Mouse (Mus musculus) forebrain, embryonic 13.5 days (tissue): ENCODE data around the gene Prkab2. TPM values are rescaled to one million over a fixed set of nuclear protein-coding genes. Genes with fewer than 3 reads are reported as not detected.

Experiments used
- ATAC-seq: fragments of 200-750 bp; cut with Nextera tagmentation; 2 replicates; pipeline ENCODE4 v1.8.0; 2017
- H3K27ac ChIP-seq: fragments of 300-500 bp; sonication (generic); 2 replicates; pipeline ENCODE4 v1.5.1; 2015; ENCODE audit warnings: inconsistent platforms, mild to moderate bottlenecking, moderate library complexity
- H3K27me3 ChIP-seq: fragments of 300-500 bp; sonication (generic); 2 replicates; pipeline ENCODE4 v1.6.1; 2015; ENCODE audit warnings: mild to moderate bottlenecking, inconsistent platforms
- H3K36me3 ChIP-seq: fragments of 300-500 bp; sonication (generic); 2 replicates; pipeline ENCODE4 v1.6.1; 2015; ENCODE audit warnings: mild to moderate bottlenecking, inconsistent platforms; ENCODE audit not compliant: poor library complexity, severe bottlenecking
- H3K4me1 ChIP-seq: fragments of 300-500 bp; sonication (generic); 2 replicates; pipeline ENCODE4 v1.6.1; 2015; ENCODE audit warnings: inconsistent platforms
- H3K4me2 ChIP-seq: fragments of 300-500 bp; sonication (generic); 2 replicates; pipeline ENCODE4 v1.6.1; 2015; ENCODE audit warnings: inconsistent platforms, mild to moderate bottlenecking, moderate library complexity
- H3K4me3 ChIP-seq: fragments of 300-500 bp; sonication (generic); 2 replicates; pipeline ENCODE4 v1.5.1; 2015; ENCODE audit warnings: mild to moderate bottlenecking, inconsistent platforms
- H3K9ac ChIP-seq: fragments of 300-500 bp; sonication (generic); 2 replicates; pipeline ENCODE4 v1.6.1; 2015; ENCODE audit warnings: mild to moderate bottlenecking, inconsistent platforms
- H3K9me3 ChIP-seq: fragments of 300-500 bp; sonication (generic); replicated peaks from 2 replicates; pipeline ENCODE4 v1.6.1; 2016; ENCODE audit warnings: inconsistent platforms
- WGBS: fragments of 180-500 bp; shearing (Covaris S2); methylation state at CpG from one replicate; pipeline ENCODE4 v1.1.7; 2015; 5-methylcytosine and 5-hydroxymethylcytosine counted together
- polyA plus RNA-seq: library from polyadenylated mRNA; unstranded; fragments of >200 nt; fragmentation: Nextera tagmentation; extraction: Ambion mirVana; gene quantifications from 2 replicates; pipeline ENCODE4 v1.2.1, GENCODE M21; 2015

Gene Prkab2
- polyA plus RNA-seq, 1 experiment from 2014 or later = 5.6 TPM

GRCm38 (mm10) chr3:97628391-97629001, 29.5 kb upstream of the Prkab2 start, which contains the start of gene Fmo5:
Gene Fmo5 (plus strand): TSS chr3:97628804.
- no peaks in the 10 kb centered on the region for H3K27me3 ChIP-seq
- H3K9ac ChIP-seq = peak within 1 kb of the TSS; percentile 46
- H3K9me3 ChIP-seq = no peaks in the 10 kb centered on the region
- 4% methylated on average over 18 of the region's 18 CpGs for WGBS
- peak within 1 kb of the TSS; percentile 59 for H3K4me2 ChIP-seq
- H3K27ac ChIP-seq = no peak within 1 kb of the TSS
- peaks cover 6% of the 10 kb centered on the region for H3K4me1 ChIP-seq
- ATAC-seq = no peak
- no peaks in the 10 kb centered on the region for H3K36me3 ChIP-seq
- peak within 1 kb of the TSS; percentile 34 for H3K4me3 ChIP-seq

- Histone ChIP-seq H3K27me3 (no peaks in the 10 kb centered on the region), H3K27ac (no peak overlapping the region), H3K4me3 (no peak overlapping the region), H3K4me2 (no peak overlapping the region), H3K9ac (no peak overlapping the region), H3K9me3 (no peaks in the 10 kb centered on the region), H3K4me1 (peaks cover 6% of the 10 kb centered on the region), H3K36me3 (no peaks in the 10 kb centered on the region)
- ATAC-seq = no peak
- WGBS = 91% methylated on average over 4 of the region's 4 CpGs
These were observed 28.1 kb upstream of the Prkab2 start for GRCm38 (mm10) chr3:97629941-97630340.

GRCm38 (mm10) chr3:97630746-97631145, 27.2 kb upstream of the Prkab2 start:
- Histone ChIP-seq H3K27ac (no peak overlapping the region), H3K9me3 (no peaks in the 10 kb centered on the region), H3K4me3 (no peak overlapping the region), H3K9ac (no peak overlapping the region), H3K4me1 (peaks cover 6% of the 10 kb centered on the region), H3K36me3 (no peaks in the 10 kb centered on the region), H3K4me2 (no peak overlapping the region), H3K27me3 (no peaks in the 10 kb centered on the region)
- no peak for ATAC-seq
- WGBS = 93% methylated on average over 4 of the region's 4 CpGs

- no peaks in the 10 kb centered on the region for H3K9me3 ChIP-seq
- H3K9ac ChIP-seq = no peak overlapping the region
- WGBS = 92% methylated on average over 8 of the region's 8 CpGs
- ATAC-seq = no peak
- no peak overlapping the region for H3K4me3 ChIP-seq
- H3K36me3 ChIP-seq = no peaks in the 10 kb centered on the region
- H3K4me2 ChIP-seq = no peak overlapping the region
- H3K27ac ChIP-seq = no peak overlapping the region
- H3K4me1 ChIP-seq = peaks cover 6% of the 10 kb centered on the region
- no peaks in the 10 kb centered on the region for H3K27me3 ChIP-seq
These were observed 26.6 kb upstream of the Prkab2 start for GRCm38 (mm10) chr3:97631258-97631860.

- H3K4me2 ChIP-seq = no peak overlapping the region
- H3K4me3 ChIP-seq = no peak overlapping the region
- H3K9me3 ChIP-seq = no peaks in the 10 kb centered on the region
- H3K27ac ChIP-seq = no peak overlapping the region
- no peaks in the 10 kb centered on the region for H3K27me3 ChIP-seq
- no peak overlapping the region for H3K9ac ChIP-seq
- no peaks in the 10 kb centered on the region for H3K36me3 ChIP-seq
- WGBS = 83% methylated on average over 4 of the region's 4 CpGs
- ATAC-seq = no peak
- peaks cover 4% of the 10 kb centered on the region for H3K4me1 ChIP-seq
These were observed 24.5 kb upstream of the Prkab2 start for GRCm38 (mm10) chr3:97633456-97633855.

DNA sequence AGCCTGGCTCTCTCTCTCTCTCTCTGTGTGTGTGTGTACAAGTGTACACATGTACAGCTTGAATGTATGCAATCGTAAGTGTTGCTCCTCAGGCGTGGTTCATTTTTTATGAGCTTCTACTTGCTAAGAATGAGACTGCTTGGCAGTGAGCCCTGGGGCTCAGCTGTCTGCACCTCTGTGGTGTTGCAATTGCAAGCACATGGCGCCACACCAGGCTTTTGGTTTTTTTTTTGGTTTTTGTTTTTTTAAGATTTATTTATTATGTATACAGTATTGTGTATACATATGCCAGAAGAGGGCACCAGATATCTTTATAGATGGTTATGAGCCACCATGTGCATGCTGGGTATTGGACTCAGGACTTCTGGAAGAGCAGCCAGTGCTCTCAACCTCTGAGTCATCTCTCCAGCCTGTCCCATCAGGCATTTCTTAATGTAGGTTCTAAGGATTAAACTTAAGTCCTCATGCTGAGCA, 23.7 kb upstream of the Prkab2 start:
- Histone ChIP-seq H3K4me1 (no peaks in the 10 kb centered on the region), H3K9me3 (no peaks in the 10 kb centered on the region), H3K9ac (no peak overlapping the region), H3K36me3 (no peaks in the 10 kb centered on the region), H3K27me3 (no peaks in the 10 kb centered on the region), H3K4me3 (no peak overlapping the region), H3K27ac (no peak overlapping the region), H3K4me2 (no peak overlapping the region)
- ATAC-seq = no peak
- WGBS = 88% methylated on average over 3 of the region's 3 CpGs

- no peak for ATAC-seq
- Histone ChIP-seq H3K27me3 (no peaks in the 10 kb centered on the region), H3K4me1 (no peaks in the 10 kb centered on the region), H3K4me3 (no peak overlapping the region), H3K27ac (no peak overlapping the region), H3K4me2 (no peak overlapping the region), H3K36me3 (no peaks in the 10 kb centered on the region), H3K9me3 (no peaks in the 10 kb centered on the region), H3K9ac (no peak overlapping the region)
- 87% methylated on average over 4 of the region's 4 CpGs for WGBS
These were observed 16.6 kb upstream of the Prkab2 start for GRCm38 (mm10) chr3:97641396-97641795.

- Histone ChIP-seq H3K36me3 (no peaks in the 10 kb centered on the region), H3K9ac (no peak overlapping the region), H3K4me1 (no peaks in the 10 kb centered on the region), H3K27ac (no peak overlapping the region), H3K4me3 (no peak overlapping the region), H3K4me2 (no peak overlapping the region), H3K27me3 (no peaks in the 10 kb centered on the region), H3K9me3 (no peaks in the 10 kb centered on the region)
- WGBS = 86% methylated on average over 9 of the region's 9 CpGs
- ATAC-seq = no peak
These were observed 16.0 kb upstream of the Prkab2 start for GRCm38 (mm10) chr3:97642001-97642400.

DNA sequence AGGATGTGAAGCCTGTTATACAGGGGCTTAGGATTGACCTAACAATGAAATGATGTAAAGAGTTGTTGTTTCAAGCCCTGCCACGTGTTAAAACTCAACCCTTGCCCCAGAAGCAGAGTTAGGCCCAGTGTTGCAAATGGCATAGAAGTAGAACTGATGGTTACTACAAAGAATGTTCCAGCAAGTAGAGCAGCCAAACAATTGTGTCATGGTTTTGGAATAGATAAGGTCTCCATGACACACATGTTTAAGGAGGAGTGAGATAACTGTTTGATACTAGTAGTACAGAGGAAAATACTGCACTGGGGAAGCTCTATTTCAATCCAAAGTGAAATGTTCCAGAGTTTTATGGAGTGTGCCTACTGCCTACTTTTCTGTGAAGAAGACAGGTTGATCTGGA, 9.5 kb upstream of the Prkab2 start:
- Histone ChIP-seq H3K27me3 (no peaks in the 10 kb centered on the region), H3K9ac (no peak overlapping the region), H3K9me3 (no peaks in the 10 kb centered on the region), H3K27ac (no peak overlapping the region), H3K36me3 (no peaks in the 10 kb centered on the region), H3K4me2 (no peak overlapping the region), H3K4me3 (no peak overlapping the region), H3K4me1 (no peaks in the 10 kb centered on the region)
- no peak for ATAC-seq
- 52% methylated on average over 1 of the region's 1 CpGs for WGBS

DNA sequence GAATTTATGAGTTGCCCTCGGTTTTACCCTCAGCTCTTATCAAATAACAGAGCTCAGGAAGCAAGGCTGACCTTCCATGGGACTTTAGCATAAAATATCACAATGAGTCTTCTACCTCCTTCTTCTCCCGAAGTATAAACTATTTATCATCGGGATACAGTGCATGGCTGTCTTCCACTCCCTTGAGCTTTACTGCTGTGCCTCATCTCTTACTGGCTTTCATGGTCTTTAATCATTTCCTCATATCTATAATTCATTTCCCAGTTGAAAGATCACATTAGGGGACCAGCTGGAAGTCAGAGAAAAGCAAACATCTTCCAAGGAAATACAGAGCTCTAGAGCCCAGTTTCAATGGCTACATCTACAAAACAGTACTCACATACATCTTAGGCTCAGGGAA, 9.0 kb upstream of the Prkab2 start:
- 85% methylated on average over 3 of the region's 3 CpGs for WGBS
- Histone ChIP-seq H3K4me2 (no peak overlapping the region), H3K9ac (no peak overlapping the region), H3K27ac (no peak overlapping the region), H3K9me3 (no peaks in the 10 kb centered on the region), H3K27me3 (no peaks in the 10 kb centered on the region), H3K36me3 (no peaks in the 10 kb centered on the region), H3K4me3 (no peak overlapping the region), H3K4me1 (no peaks in the 10 kb centered on the region)
- ATAC-seq = no peak

- no peak overlapping the region for H3K9ac ChIP-seq
- H3K4me2 ChIP-seq = no peak overlapping the region
- H3K9me3 ChIP-seq = no peaks in the 10 kb centered on the region
- no peak overlapping the region for H3K4me3 ChIP-seq
- ATAC-seq = no peak
- H3K4me1 ChIP-seq = no peaks in the 10 kb centered on the region
- H3K27ac ChIP-seq = no peak overlapping the region
- 81% methylated on average over 6 of the region's 6 CpGs for WGBS
- no peaks in the 10 kb centered on the region for H3K27me3 ChIP-seq
- H3K36me3 ChIP-seq = no peaks in the 10 kb centered on the region
These were observed 8.5 kb upstream of the Prkab2 start for GRCm38 (mm10) chr3:97649469-97649868.

GRCm38 (mm10) chr3:97651604-97652003, 6.4 kb upstream of the Prkab2 start:
- WGBS = 85% methylated on average over 10 of the region's 10 CpGs
- H3K27me3 ChIP-seq = no peaks in the 10 kb centered on the region
- no peaks in the 10 kb centered on the region; the same call in 1 of the 2 replicates for H3K9me3 ChIP-seq
- H3K27ac ChIP-seq = no peak overlapping the region
- ATAC-seq = no peak
- no peak overlapping the region for H3K9ac ChIP-seq
- no peak overlapping the region for H3K4me3 ChIP-seq
- no peak overlapping the region for H3K4me2 ChIP-seq
- H3K36me3 ChIP-seq = no peaks in the 10 kb centered on the region
- no peaks in the 10 kb centered on the region for H3K4me1 ChIP-seq

GRCm38 (mm10) chr3:97653781-97654180, 4.2 kb upstream of the Prkab2 start:
- no peaks in the 10 kb centered on the region; the same call in 1 of the 2 replicates for H3K9me3 ChIP-seq
- H3K4me3 ChIP-seq = no peak overlapping the region
- H3K9ac ChIP-seq = no peak overlapping the region
- WGBS = 94% methylated on average over 5 of the region's 5 CpGs
- H3K27me3 ChIP-seq = no peaks in the 10 kb centered on the region
- ATAC-seq = no peak
- H3K4me1 ChIP-seq = peaks cover 6% of the 10 kb centered on the region
- no peak overlapping the region for H3K4me2 ChIP-seq
- no peak overlapping the region for H3K27ac ChIP-seq
- no peaks in the 10 kb centered on the region for H3K36me3 ChIP-seq
